Mouse (Mus musculus): Measurements from ENCODE around the gene Hspa1a. TPM values are rescaled to one million over a fixed set of nuclear protein-coding genes. Genes with fewer than 3 reads are reported as not detected.
A peak's percentile ranks its signal among the peaks of the same experiment; 100 is the strongest.
"Not testable (repeated sequence)": the region's sequence is repeated elsewhere in the genome, so short reads cannot be mapped to it uniquely, and the experiment has no call there.

Gene Hspa1a
- 195 and 214 TPM in 2 replicates for polyA plus RNA-seq (2012)

- peaks cover 59% of the 10 kb centered on the region for H3K27me3 ChIP-seq (ENCODE audit: control insufficient read depth)
Measured at GRCm38 (mm10) chr17:34972069-34972749, at the start of gene Hspa1a, which contains the start of gene Hspa1l. Gene Hspa1a (minus strand): TSS chr17:34972156. Gene Hspa1l (plus strand): TSS chr17:34972703.

GRCm38 (mm10) chr17:35021163-35021808 is 49.3 kb upstream of the Hspa1a start:
- Histone ChIP-seq H3K4me3 (replicated peaks) (peak overlapping the region; percentile 24), H3K36me3 (ENCODE audit: control insufficient read depth) (peaks cover 9% of the 10 kb centered on the region), H3K27me3 (ENCODE audit: control insufficient read depth) (peaks cover 2% of the 10 kb centered on the region; the same call in 1 of the 2 replicates), H3K4me1 (ENCODE audit: control insufficient read depth) (peaks cover 62% of the 10 kb centered on the region), H3K9me3 (ENCODE audit: control insufficient read depth, low read length) (no peaks in the 10 kb centered on the region)
- TF ChIP-seq TAL1 (IDR thresholded peaks at IDR 0.05; ENCODE audit: low read length), result no peak
- TF ChIP-seq GATA1 (IDR thresholded peaks at IDR 0.05; ENCODE audit: low read length), result no peak

More at GRCm38 (mm10) chr17:34972069-34972749, at the start of gene Hspa1a, which contains the start of gene Hspa1l:
- H3K4me3 ChIP-seq (replicated peaks), result peak within 1 kb of the TSS; percentile 54
- not testable (repeated sequence) for H3K36me3 ChIP-seq (ENCODE audit: control insufficient read depth); H3K4me1 ChIP-seq (ENCODE audit: control insufficient read depth); H3K9me3 ChIP-seq (ENCODE audit: control insufficient read depth, low read length)

DNA sequence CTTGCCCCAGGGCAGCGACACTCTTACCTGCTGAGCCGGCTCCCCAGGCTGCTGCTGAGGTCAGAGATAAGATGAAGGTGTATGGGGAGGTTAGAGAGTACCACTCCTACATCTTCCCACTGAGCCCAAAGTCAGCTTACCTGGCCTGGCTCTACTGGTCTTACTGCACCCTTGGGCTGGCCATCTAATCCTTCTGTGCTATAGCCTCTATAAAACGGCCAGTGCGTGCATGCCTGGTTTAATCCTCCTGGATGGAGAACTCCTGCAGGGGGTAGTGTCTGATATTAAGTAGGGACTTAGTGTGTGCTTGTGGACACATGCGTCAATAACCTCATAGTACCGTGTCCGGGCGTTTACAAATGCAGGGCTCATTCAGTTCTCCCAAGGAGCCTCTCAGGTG is 48.6 kb upstream of the Hspa1a start:
- H3K4me3 ChIP-seq (replicated peaks), result no peak overlapping the region
- H3K36me3 ChIP-seq (ENCODE audit: control insufficient read depth), result peaks cover 16% of the 10 kb centered on the region
- peaks cover 2% of the 10 kb centered on the region; the same call in 1 of the 2 replicates for H3K27me3 ChIP-seq (ENCODE audit: control insufficient read depth)
- peaks cover 63% of the 10 kb centered on the region for H3K4me1 ChIP-seq (ENCODE audit: control insufficient read depth)
- H3K9me3 ChIP-seq (ENCODE audit: control insufficient read depth, low read length), result no peaks in the 10 kb centered on the region
- TF ChIP-seq GATA1 (IDR thresholded peaks at IDR 0.05; ENCODE audit: low read length) (no peak), TAL1 (IDR thresholded peaks at IDR 0.05; ENCODE audit: low read length) (no peak)

DNA sequence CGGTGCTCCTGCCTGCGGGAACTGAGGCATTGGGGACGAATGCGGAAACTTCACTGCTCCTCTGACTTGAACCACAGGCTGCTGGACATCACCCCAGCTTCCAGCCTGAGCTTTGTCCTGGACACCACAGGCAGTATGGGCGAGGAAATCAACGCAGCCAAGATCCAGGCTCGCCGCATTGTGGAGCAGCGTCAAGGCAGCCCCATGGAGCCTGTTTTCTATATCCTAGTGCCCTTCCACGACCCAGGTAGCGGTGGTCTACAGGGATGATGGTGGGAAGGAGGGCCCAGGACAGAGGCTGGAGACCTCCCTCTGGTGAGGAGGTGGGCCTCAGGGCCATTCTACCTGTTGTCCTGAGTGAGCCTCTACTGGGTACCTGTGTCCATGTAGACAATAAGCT is 47.9 kb upstream of the Hspa1a start:
- no peak for TF ChIP-seq GATA1 (IDR thresholded peaks at IDR 0.05; ENCODE audit: low read length)
- TF ChIP-seq TAL1 (IDR thresholded peaks at IDR 0.05; ENCODE audit: low read length), result no peak
- H3K4me1 ChIP-seq (ENCODE audit: control insufficient read depth), result peaks cover 63% of the 10 kb centered on the region
- H3K4me3 ChIP-seq (replicated peaks), result no peak overlapping the region
- H3K36me3 ChIP-seq (ENCODE audit: control insufficient read depth), result peaks cover 23% of the 10 kb centered on the region
- H3K27me3 ChIP-seq (ENCODE audit: control insufficient read depth), result peaks cover 2% of the 10 kb centered on the region; the same call in 1 of the 2 replicates
- H3K9me3 ChIP-seq (ENCODE audit: control insufficient read depth, low read length), result no peaks in the 10 kb centered on the region

DNA sequence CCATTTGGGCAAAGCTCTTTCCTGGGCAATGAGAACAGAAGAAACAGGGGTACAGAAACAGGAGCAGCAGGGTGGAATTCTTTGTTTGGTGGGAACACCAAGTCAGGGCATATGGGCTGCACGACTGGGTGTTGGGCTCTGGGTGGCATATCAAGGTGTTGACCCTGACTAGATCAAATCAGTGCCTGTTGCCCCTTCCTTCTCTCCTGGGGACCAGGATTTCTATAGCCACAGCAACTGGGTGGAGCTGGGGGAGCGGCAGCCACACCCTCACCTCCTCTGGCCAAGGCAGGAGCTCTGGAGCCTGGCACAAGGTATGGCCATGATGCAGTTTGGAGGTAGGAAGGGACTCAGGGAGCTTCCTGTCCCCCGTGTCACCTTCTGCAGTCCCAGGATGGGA is 46.2 kb upstream of the Hspa1a start:
- Histone ChIP-seq H3K4me1 (ENCODE audit: control insufficient read depth) (peaks cover 52% of the 10 kb centered on the region), H3K9me3 (ENCODE audit: control insufficient read depth, low read length) (no peaks in the 10 kb centered on the region), H3K36me3 (ENCODE audit: control insufficient read depth) (peaks cover 40% of the 10 kb centered on the region), H3K4me3 (replicated peaks) (no peak overlapping the region), H3K27me3 (ENCODE audit: control insufficient read depth) (no peaks in the 10 kb centered on the region)
- TF ChIP-seq TAL1 (IDR thresholded peaks at IDR 0.05; ENCODE audit: low read length) (no peak), GATA1 (IDR thresholded peaks at IDR 0.05; ENCODE audit: low read length) (no peak)

- H3K4me1 ChIP-seq (ENCODE audit: control insufficient read depth), result peaks cover 47% of the 10 kb centered on the region
- H3K36me3 ChIP-seq (ENCODE audit: control insufficient read depth), result peaks cover 45% of the 10 kb centered on the region
- H3K9me3 ChIP-seq (ENCODE audit: control insufficient read depth, low read length), result no peaks in the 10 kb centered on the region
- no peaks in the 10 kb centered on the region for H3K27me3 ChIP-seq (ENCODE audit: control insufficient read depth)
- TF ChIP-seq TAL1 (IDR thresholded peaks at IDR 0.05; ENCODE audit: low read length) (no peak), GATA1 (IDR thresholded peaks at IDR 0.05; ENCODE audit: low read length) (no peak)
- no peak overlapping the region for H3K4me3 ChIP-seq (replicated peaks)
Measured at GRCm38 (mm10) chr17:35017706-35018030, 45.7 kb upstream of the Hspa1a start.

DNA sequence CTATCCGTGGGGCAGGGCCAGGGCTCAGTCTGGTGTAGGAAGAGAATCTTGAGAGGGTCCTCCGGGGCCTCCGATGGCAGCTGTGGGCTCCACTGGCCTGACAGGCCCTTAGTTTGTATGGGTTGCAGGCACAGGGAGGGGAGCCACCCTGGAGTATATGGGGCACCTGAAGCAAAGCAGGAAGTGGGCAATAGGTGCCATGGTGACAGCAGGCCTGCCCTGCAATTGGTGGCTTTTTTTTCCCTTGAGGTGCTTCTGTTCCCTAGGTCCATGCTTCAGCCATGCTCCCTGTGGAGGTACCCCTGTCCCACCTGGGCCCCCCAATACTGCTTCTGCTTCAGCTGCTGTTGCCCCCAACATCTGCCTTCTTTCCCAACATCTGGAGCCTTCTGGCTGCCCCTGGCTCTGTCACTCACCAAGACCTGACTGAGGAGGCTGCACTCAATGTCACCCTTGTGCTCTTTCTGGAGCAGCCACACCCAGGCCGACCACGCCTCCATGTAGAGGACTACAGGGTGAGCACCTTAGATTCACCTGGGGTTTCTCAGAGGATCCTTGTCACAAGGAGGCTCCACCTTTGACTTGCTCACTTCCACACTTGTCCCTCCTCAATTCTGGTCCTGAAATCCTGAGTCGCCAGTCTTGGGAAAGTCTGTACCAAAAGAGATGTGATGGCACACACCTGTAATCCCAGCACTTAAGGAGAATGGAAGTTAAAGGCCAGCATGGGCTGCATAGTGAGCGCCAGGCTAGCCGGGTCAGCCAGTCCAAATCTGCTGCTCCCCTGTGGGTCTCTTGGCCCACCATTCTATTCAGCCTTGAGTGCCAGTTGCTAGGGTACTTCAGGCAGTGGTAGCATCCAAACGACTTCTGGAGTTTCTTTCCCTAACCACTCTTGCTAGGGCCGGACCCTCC is 45.1 kb upstream of the Hspa1a start:
- no peak overlapping the region for H3K4me3 ChIP-seq (replicated peaks)
- peaks cover 51% of the 10 kb centered on the region for H3K36me3 ChIP-seq (ENCODE audit: control insufficient read depth)
- peaks cover 41% of the 10 kb centered on the region for H3K4me1 ChIP-seq (ENCODE audit: control insufficient read depth)
- no peak for TF ChIP-seq TAL1 (IDR thresholded peaks at IDR 0.05; ENCODE audit: low read length)
- TF ChIP-seq GATA1 (IDR thresholded peaks at IDR 0.05; ENCODE audit: low read length), result no peak
- no peaks in the 10 kb centered on the region for H3K27me3 ChIP-seq (ENCODE audit: control insufficient read depth)
- no peaks in the 10 kb centered on the region for H3K9me3 ChIP-seq (ENCODE audit: control insufficient read depth, low read length)

- Histone ChIP-seq H3K36me3 (ENCODE audit: control insufficient read depth) (peaks cover 58% of the 10 kb centered on the region), H3K4me3 (replicated peaks) (no peak within 1 kb of the TSS), H3K4me1 (ENCODE audit: control insufficient read depth) (peaks cover 34% of the 10 kb centered on the region), H3K27me3 (ENCODE audit: control insufficient read depth) (no peaks in the 10 kb centered on the region), H3K9me3 (ENCODE audit: control insufficient read depth, low read length) (no peaks in the 10 kb centered on the region)
- TF ChIP-seq TAL1 (IDR thresholded peaks at IDR 0.05; ENCODE audit: low read length), result no peak
- TF ChIP-seq GATA1 (IDR thresholded peaks at IDR 0.05; ENCODE audit: low read length), result no peak
Measured at GRCm38 (mm10) chr17:35016376-35016775, 44.4 kb upstream of the Hspa1a start, which contains the start of gene Vwa7. Gene Vwa7 (plus strand): TSS chr17:35016579.

DNA sequence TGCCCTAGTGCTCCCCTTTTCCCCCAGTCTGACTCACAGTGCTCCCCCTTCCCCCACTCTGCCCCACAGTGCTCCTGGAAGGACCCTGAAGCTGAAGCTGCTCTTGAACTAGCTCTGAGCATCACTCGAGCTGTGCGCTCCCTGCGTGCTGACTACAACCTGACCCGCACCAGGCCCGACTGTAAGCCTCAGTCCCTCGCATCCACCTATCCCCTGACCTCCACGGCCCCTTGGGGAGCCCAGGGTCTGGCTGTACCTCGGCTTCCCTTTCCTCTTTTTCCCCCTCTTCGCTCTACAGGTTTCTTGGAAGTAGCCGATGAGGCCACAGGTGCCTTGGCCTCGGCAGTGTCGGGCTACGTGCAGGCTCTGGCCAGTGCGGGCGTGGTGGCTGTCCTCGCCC is 43.3 kb upstream of the Hspa1a start:
- Histone ChIP-seq H3K4me1 (ENCODE audit: control insufficient read depth) (peaks cover 24% of the 10 kb centered on the region), H3K36me3 (ENCODE audit: control insufficient read depth) (peaks cover 69% of the 10 kb centered on the region), H3K27me3 (ENCODE audit: control insufficient read depth) (no peaks in the 10 kb centered on the region), H3K9me3 (ENCODE audit: control insufficient read depth, low read length) (no peaks in the 10 kb centered on the region), H3K4me3 (replicated peaks) (no peak overlapping the region)
- no peak for TF ChIP-seq TAL1 (IDR thresholded peaks at IDR 0.05; ENCODE audit: low read length)
- no peak for TF ChIP-seq GATA1 (IDR thresholded peaks at IDR 0.05; ENCODE audit: low read length)
